In genomic region chr9:88650742-88651141, GRCm38 (mm10) we compare ENCODE assay signal across 2 mouse cellular contexts.
A peak's percentile ranks its signal among the peaks of the same experiment; 100 is the strongest.
DNase-seq lines count a peak whose midpoint lies in the region.
"Not testable (repeated sequence)": the region's sequence is repeated elsewhere in the genome, so short reads cannot be mapped to it uniquely, and the experiment has no call there.

No protein-coding gene starts in this region.

- DNase-seq in heart, adult 11 months = peak; percentile 83
- DNase-seq in heart, embryonic 10.5 days (ENCODE audit: low spot score) = peak; percentile 61

- not testable (repeated sequence) for H3K27me3 ChIP-seq in heart, embryonic 10.5 days (ENCODE audit: insufficient read depth, poor library complexity, severe bottlenecking)

- H3K27ac ChIP-seq in heart, embryonic 10.5 days = not testable (repeated sequence)

- H3K36me3 ChIP-seq in heart, embryonic 10.5 days = not testable (repeated sequence)

- H3K4me1 ChIP-seq in heart, embryonic 10.5 days = not testable (repeated sequence)

- not testable (repeated sequence) for H3K4me3 ChIP-seq in heart, embryonic 10.5 days

- not testable (repeated sequence) for H3K9me3 ChIP-seq in heart, embryonic 10.5 days

- WGBS in heart, embryonic 10.5 days = 92% methylated on average over 13 of the region's 15 CpGs
